Mouse (Mus musculus): ENCODE measurements around the gene Gpm6b.

Gpm6b gene

GRCm38 (mm10) chrX:166307437-166308222 is 68.9 kb downstream of the Gpm6b start:
- no peak for DNase-seq

- no peak for DNase-seq
Measured at GRCm38 (mm10) chrX:166308798-166309197, 70.1 kb downstream of the Gpm6b start.

- DNase-seq, result no peak
Measured at GRCm38 (mm10) chrX:166315251-166315650, 76.5 kb downstream of the Gpm6b start.

- peak; percentile 39 for DNase-seq
Measured at GRCm38 (mm10) chrX:166316552-166317375, 78.1 kb downstream of the Gpm6b start.

- no peak for DNase-seq
Measured at GRCm38 (mm10) chrX:166317376-166317679, 78.6 kb downstream of the Gpm6b start.

- peak; percentile 32 for DNase-seq
Measured at GRCm38 (mm10) chrX:166323226-166323625, 84.5 kb downstream of the Gpm6b start.

GRCm38 (mm10) chrX:166327621-166328020 is 88.9 kb downstream of the Gpm6b start:
- no peak for DNase-seq

GRCm38 (mm10) chrX:166328219-166328901 is 89.6 kb downstream of the Gpm6b start:
- DNase-seq, result no peak

- no peak for DNase-seq
Measured at GRCm38 (mm10) chrX:166328904-166329451, 90.3 kb downstream of the Gpm6b start.

- DNase-seq, result no peak
Measured at GRCm38 (mm10) chrX:166334516-166335136, 95.9 kb downstream of the Gpm6b start.

- no peak for DNase-seq
Measured at GRCm38 (mm10) chrX:166338353-166338752, 99.6 kb downstream of the Gpm6b start.

GRCm38 (mm10) chrX:166338784-166339520 is 100.2 kb downstream of the Gpm6b start:
- no peak for DNase-seq

- DNase-seq, result no peak
Measured at GRCm38 (mm10) chrX:166339911-166340310, 101.2 kb downstream of the Gpm6b start.

GRCm38 (mm10) chrX:166341795-166342194 is 103.1 kb downstream of the Gpm6b start:
- DNase-seq, result no peak

GRCm38 (mm10) chrX:166344228-166345015 is 105.7 kb downstream of the Gpm6b start:
- DNase-seq, result peak; percentile 51

- DNase-seq, result no peak
Measured at GRCm38 (mm10) chrX:166348086-166348485, 109.4 kb downstream of the Gpm6b start.

GRCm38 (mm10) chrX:166348634-166349033 is 109.9 kb downstream of the Gpm6b start:
- DNase-seq, result no peak

GRCm38 (mm10) chrX:166351790-166352189 is 113.1 kb downstream of the Gpm6b start:
- peak; percentile 31 for DNase-seq

- no peak for DNase-seq
Measured at GRCm38 (mm10) chrX:166353412-166353811, 114.7 kb downstream of the Gpm6b start.

GRCm38 (mm10) chrX:166354913-166355312 is 116.2 kb downstream of the Gpm6b start:
- no peak for DNase-seq

- no peak for DNase-seq
Measured at GRCm38 (mm10) chrX:166356276-166356675, 117.6 kb downstream of the Gpm6b start.

All from right cerebral cortex, postnatal 25 days (tissue).